Mouse (Mus musculus) C2C12 (cell line): Measurements from ENCODE around the gene Fam71b.

ENCODE experiments used
- CEBPB ChIP-seq: IDR thresholded peaks from one replicate; pipeline ENCODE4 v1.6.1; 2011; ENCODE audit warnings: low read depth, mild to moderate bottlenecking, control low read depth, moderate library complexity
- CTCF ChIP-seq: IDR thresholded peaks from one replicate; pipeline ENCODE4 v1.5.1; 2011; ENCODE audit not compliant: control insufficient read depth, insufficient read depth, insufficient read length
- FOSL1 ChIP-seq: IDR thresholded peaks from one replicate; pipeline ENCODE4 v1.8.0; 2011; ENCODE audit warnings: mild to moderate bottlenecking, low read length; ENCODE audit not compliant: poor library complexity, insufficient read depth, severe bottlenecking
- MAX ChIP-seq: IDR thresholded peaks from one replicate; pipeline ENCODE4 v1.6.1; 2011; ENCODE audit warnings: mild to moderate bottlenecking, control low read depth
- MYOD1 ChIP-seq: IDR thresholded peaks from one replicate; pipeline ENCODE4 v1.6.1; 2011; ENCODE audit warnings: low read depth; ENCODE audit not compliant: control insufficient read depth, insufficient read length
- MYOG ChIP-seq: IDR thresholded peaks from one replicate; pipeline ENCODE4 v1.6.1; 2011; ENCODE audit not compliant: control insufficient read depth, insufficient read length; ENCODE audit errors: extremely low read depth
- USF1 ChIP-seq: IDR thresholded peaks from one replicate; pipeline ENCODE4 v1.6.1; 2011; ENCODE audit warnings: low read depth, mild to moderate bottlenecking, control low read depth, moderate library complexity

- TF ChIP-seq CTCF (no peak), USF1 (no peak), MAX (no peak), CEBPB (no peak), MYOD1 (no peak), MYOG (no peak), FOSL1 (no peak)
These were observed 25.1 kb upstream of the Fam71b start for GRCm38 (mm10) chr11:46371250-46371649.
